Mouse (Mus musculus) forebrain, embryonic 14.5 days (tissue): ENCODE data around the gene Ncs1. TPM values are rescaled to one million over a fixed set of nuclear protein-coding genes. Genes with fewer than 3 reads are reported as not detected.

ENCODE experiments used
- ATAC-seq: fragments of 200-750 bp; cut with Nextera tagmentation; 2 replicates; pipeline ENCODE4 v1.8.0; 2017; ENCODE audit warnings: mild to moderate bottlenecking, moderate library complexity
- DNase-seq: peaks from one replicate; pipeline ENCODE4 v3.0.0-alpha.2; 2015; ENCODE audit warnings: low spot score
- H3K27ac ChIP-seq: fragments of 300-500 bp; sonication (generic); 2 replicates; pipeline ENCODE4 v1.5.1; 2014; ENCODE audit warnings: low read depth, mild to moderate bottlenecking, control low read depth, low read length, moderate library complexity
- H3K27me3 ChIP-seq: fragments of 300-500 bp; sonication (generic); replicated peaks from 2 replicates; pipeline ENCODE4 v1.6.1; 2014; ENCODE audit warnings: low read length, control low read depth, mixed read lengths; ENCODE audit not compliant: control insufficient read depth, insufficient read depth
- H3K36me3 ChIP-seq: fragments of 300-500 bp; sonication (generic); 2 replicates; pipeline ENCODE4 v1.6.1; 2014; ENCODE audit warnings: low read length, control low read depth; ENCODE audit not compliant: control insufficient read depth, insufficient read depth
- H3K4me1 ChIP-seq: fragments of 300-500 bp; sonication (generic); 2 replicates; pipeline ENCODE4 v1.6.1; 2014; ENCODE audit warnings: antibody characterized with exemption, low read length, control low read depth; ENCODE audit not compliant: control insufficient read depth, insufficient read depth
- H3K4me2 ChIP-seq: fragments of 300-500 bp; sonication (generic); 2 replicates; pipeline ENCODE4 v1.6.1; 2014; ENCODE audit warnings: mild to moderate bottlenecking, control low read depth, low read length
- H3K4me3 ChIP-seq: fragments of 300-500 bp; sonication (generic); 2 replicates; pipeline ENCODE4 v1.5.1; 2014; ENCODE audit warnings: low read depth, low read length, control low read depth
- H3K9ac ChIP-seq: fragments of 300-500 bp; sonication (generic); 2 replicates; pipeline ENCODE4 v1.6.1; 2014; ENCODE audit warnings: mild to moderate bottlenecking, low read length, control low read depth, moderate library complexity
- H3K9me3 ChIP-seq: fragments of 300-500 bp; sonication (generic); replicated peaks from 2 replicates; pipeline ENCODE4 v1.6.1; 2016; ENCODE audit warnings: low read length, control low read depth, mixed read lengths; ENCODE audit not compliant: control insufficient read depth
- WGBS: fragments of 180-500 bp; shearing (Covaris S2); extraction: QIAGEN DNeasy Blood & Tissue Kit; methylation state at CpG from one replicate; pipeline ENCODE4 v1.1.7; 2014; 5-methylcytosine and 5-hydroxymethylcytosine counted together
- polyA plus RNA-seq: library from polyadenylated mRNA; unstranded; fragments of >200 nt; fragmentation: Nextera tagmentation; extraction: Ambion mirVana; gene quantifications from 2 replicates; pipeline ENCODE4 v1.2.1, GENCODE M21; 2014

The Ncs1 gene
- polyA plus RNA-seq, 1 experiment from 2014 or later: 95.2 TPM

GRCm38 (mm10) chr2:31278483-31278882, 32.9 kb downstream of the Ncs1 start:
- 53% methylated on average over 5 of the region's 5 CpGs for WGBS
- Histone ChIP-seq H3K4me1 (peaks cover 3% of the 10 kb centered on the region; the same call in 1 of the 2 replicates), H3K27ac (peak overlapping the region; percentile 48; the same call in 1 of the 2 replicates), H3K36me3 (peaks cover 32% of the 10 kb centered on the region), H3K4me3 (no peak overlapping the region), H3K4me2 (no peak overlapping the region), H3K9ac (no peak overlapping the region), H3K9me3 (no peaks in the 10 kb centered on the region), H3K27me3 (no peaks in the 10 kb centered on the region)
- ATAC-seq (no peak), DNase-seq (peak; percentile 60)

GRCm38 (mm10) chr2:31281138-31281537, 35.5 kb downstream of the Ncs1 start:
- ATAC-seq (peak; percentile 12; the same call in 1 of the 2 replicates), DNase-seq (peak; percentile 55)

GRCm38 (mm10) chr2:31282266-31282665, 36.6 kb downstream of the Ncs1 start:
- Histone ChIP-seq H3K27ac (no peak overlapping the region), H3K4me1 (peaks cover 3% of the 10 kb centered on the region; the same call in 1 of the 2 replicates), H3K9ac (no peak overlapping the region), H3K36me3 (peaks cover 61% of the 10 kb centered on the region), H3K4me2 (no peak overlapping the region), H3K9me3 (no peaks in the 10 kb centered on the region), H3K27me3 (no peaks in the 10 kb centered on the region), H3K4me3 (no peak overlapping the region)
- DNase-seq: no peak
- WGBS: 53% methylated on average over 7 of the region's 7 CpGs
- ATAC-seq: no peak

More at GRCm38 (mm10) chr2:31281138-31281537, 35.5 kb downstream of the Ncs1 start:
- WGBS: 66% methylated on average over 8 of the region's 8 CpGs
- Histone ChIP-seq H3K27me3 (no peaks in the 10 kb centered on the region), H3K4me2 (no peak overlapping the region), H3K4me3 (no peak overlapping the region), H3K9ac (no peak overlapping the region), H3K9me3 (no peaks in the 10 kb centered on the region), H3K27ac (no peak overlapping the region), H3K4me1 (peaks cover 3% of the 10 kb centered on the region; the same call in 1 of the 2 replicates), H3K36me3 (peaks cover 50% of the 10 kb centered on the region)

- WGBS: 96% methylated on average over 12 of the region's 12 CpGs
- Histone ChIP-seq H3K4me3 (no peak overlapping the region), H3K4me2 (no peak overlapping the region), H3K9me3 (no peaks in the 10 kb centered on the region), H3K9ac (no peak overlapping the region), H3K27me3 (no peaks in the 10 kb centered on the region), H3K4me1 (peaks cover 3% of the 10 kb centered on the region; the same call in 1 of the 2 replicates), H3K27ac (no peak overlapping the region), H3K36me3 (peaks cover 63% of the 10 kb centered on the region)
- DNase-seq: no peak
- no peak for ATAC-seq
These were observed 37.3 kb downstream of the Ncs1 start for GRCm38 (mm10) chr2:31282880-31283279.

GRCm38 (mm10) chr2:31284531-31284930, 38.9 kb downstream of the Ncs1 start:
- Histone ChIP-seq H3K27me3 (no peaks in the 10 kb centered on the region), H3K27ac (no peak overlapping the region), H3K4me2 (no peak overlapping the region), H3K4me1 (no peaks in the 10 kb centered on the region), H3K9me3 (no peaks in the 10 kb centered on the region), H3K36me3 (peaks cover 77% of the 10 kb centered on the region), H3K9ac (no peak overlapping the region), H3K4me3 (no peak overlapping the region)
- DNase-seq (no peak), ATAC-seq (no peak)
- 89% methylated on average over 5 of the region's 5 CpGs for WGBS

- H3K36me3 ChIP-seq: peaks cover 58% of the 10 kb centered on the region
- no peaks in the 10 kb centered on the region for H3K27me3 ChIP-seq
- H3K9me3 ChIP-seq: no peaks in the 10 kb centered on the region
- DNase-seq (peak; percentile 58), ATAC-seq (no peak)
- no peak overlapping the region for H3K27ac ChIP-seq
- no peak overlapping the region for H3K4me2 ChIP-seq
- no peaks in the 10 kb centered on the region for H3K4me1 ChIP-seq
- 10% methylated on average over 6 of the region's 6 CpGs for WGBS
- no peak overlapping the region for H3K9ac ChIP-seq
- H3K4me3 ChIP-seq: no peak overlapping the region
These were observed 45.8 kb downstream of the Ncs1 start for GRCm38 (mm10) chr2:31291421-31291820.

- 0% methylated on average over 4 of the region's 4 CpGs for WGBS
- no peaks in the 10 kb centered on the region for H3K27me3 ChIP-seq
- H3K27ac ChIP-seq: no peak overlapping the region
- ATAC-seq: no peak
- H3K4me2 ChIP-seq: no peak overlapping the region
- peak; percentile 71 for DNase-seq
- H3K4me1 ChIP-seq: 0 out of 2 replicates have a peak, but pooled peaks cover 3% of the 10 kb centered on the region
- H3K9me3 ChIP-seq: no peaks in the 10 kb centered on the region
- H3K4me3 ChIP-seq: no peak overlapping the region
- H3K9ac ChIP-seq: no peak overlapping the region
- H3K36me3 ChIP-seq: peaks cover 31% of the 10 kb centered on the region
These were observed 49.4 kb downstream of the Ncs1 start for GRCm38 (mm10) chr2:31294985-31295384.

- whole genome bisulfite sequencing: 86% methylated on average over 6 of the region's 6 CpGs
- Histone ChIP-seq H3K27me3 (no peaks in the 10 kb centered on the region), H3K27ac (no peak overlapping the region), H3K4me3 (no peak overlapping the region), H3K9me3 (no peaks in the 10 kb centered on the region), H3K4me1 (0 out of 2 replicates have a peak, but pooled peaks cover 3% of the 10 kb centered on the region), H3K36me3 (peaks cover 25% of the 10 kb centered on the region; the same call in 1 of the 2 replicates), H3K4me2 (no peak overlapping the region), H3K9ac (no peak overlapping the region)
- no peak for DNase-seq
- no peak for ATAC-seq
These were observed 50.8 kb downstream of the Ncs1 start for GRCm38 (mm10) chr2:31296395-31296794.

- no peaks in the 10 kb centered on the region for H3K27me3 ChIP-seq
- peak; percentile 89 for ATAC-seq
- H3K36me3 ChIP-seq: peaks cover 15% of the 10 kb centered on the region; the same call in 1 of the 2 replicates
- no peaks in the 10 kb centered on the region for H3K9me3 ChIP-seq
- peak overlapping the region; percentile 33 for H3K4me3 ChIP-seq
- DNase-seq: peak; percentile 89
- H3K4me1 ChIP-seq: 0 out of 2 replicates have a peak, but pooled peaks cover 3% of the 10 kb centered on the region
- H3K4me2 ChIP-seq: peak overlapping the region; percentile 46
- 1% methylated on average over 17 of the region's 17 CpGs for WGBS
- H3K27ac ChIP-seq: no peak overlapping the region
- H3K9ac ChIP-seq: peak overlapping the region; percentile 43
These were observed 52.1 kb downstream of the Ncs1 start for GRCm38 (mm10) chr2:31297602-31298268.
